Mouse (Mus musculus) kidney, postnatal 14 days (tissue): ENCODE measurements around the gene Vmn1r26.
"Not testable (repeated sequence)": the region's sequence is repeated elsewhere in the genome, so short reads cannot be mapped to it uniquely, and the experiment has no call there.

ENCODE experiments used
- DNase-seq: peaks from one replicate; pipeline ENCODE4 v3.0.0; 2022; ENCODE audit warnings: mixed read lengths

Gene Vmn1r26

DNA sequence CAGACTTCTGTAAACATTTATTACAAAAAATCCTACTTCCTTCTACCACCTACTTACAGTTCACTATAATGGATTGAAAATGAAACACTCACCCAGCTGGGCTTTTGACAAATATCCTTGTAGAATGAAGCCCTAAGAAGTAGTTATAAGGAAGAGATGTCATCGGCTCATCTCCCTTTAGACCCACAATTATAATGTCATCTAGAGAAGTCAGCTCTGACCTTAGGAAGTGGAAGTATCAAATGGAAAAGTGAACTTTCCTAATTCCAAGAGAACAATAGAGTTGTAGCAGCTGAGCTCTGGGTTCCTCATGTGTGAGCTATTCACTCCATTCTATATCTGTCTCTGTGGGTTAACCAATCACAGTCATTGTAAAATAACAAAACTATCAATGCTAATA lies at the start of gene Vmn1r26:
Gene Vmn1r26, minus strand, starts transcription at position 101 of the 400 bp plus-strand sequence.
- DNase-seq = no peak

DNA sequence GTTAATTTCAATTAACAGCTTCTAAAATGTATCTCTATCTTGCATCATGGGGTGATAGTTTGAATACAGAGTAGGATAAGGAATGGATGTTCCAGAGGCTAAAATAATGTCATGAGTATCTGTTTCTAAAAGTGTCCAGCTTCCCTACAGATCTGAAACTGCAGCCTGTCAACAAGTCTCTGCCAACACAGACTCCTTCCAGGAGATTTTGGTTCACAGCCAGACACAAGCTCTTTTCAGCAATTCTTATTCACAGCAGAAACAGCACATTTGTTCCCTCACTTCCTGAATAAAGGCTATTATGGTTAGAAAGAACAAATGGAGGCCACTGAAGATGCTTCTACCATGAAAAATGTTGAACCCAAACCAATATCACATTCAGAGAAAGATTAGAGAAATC lies 29.1 kb upstream of the Vmn1r26 start:
- DNase-seq = no peak

DNA sequence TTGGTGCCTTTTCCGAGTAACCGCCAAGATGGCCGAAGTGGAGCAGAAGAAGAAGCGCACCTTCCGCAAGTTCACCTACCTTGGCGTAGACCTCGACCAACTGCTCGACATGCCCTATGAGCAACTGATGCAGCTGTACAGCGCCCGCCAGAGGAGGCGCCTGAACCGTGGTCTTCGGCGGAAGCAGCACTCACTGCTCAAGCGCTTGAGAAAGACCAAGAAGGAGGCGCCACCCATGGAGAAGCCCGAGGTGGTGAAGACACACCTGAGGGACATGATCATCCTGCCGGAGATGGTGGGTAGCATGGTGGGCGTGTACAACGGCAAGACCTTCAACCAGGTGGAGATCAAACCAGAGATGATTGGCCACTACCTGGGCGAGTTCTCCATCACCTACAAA lies 2.5 kb upstream of the Vmn1r26 start:
- DNase-seq = not testable (repeated sequence)

DNA sequence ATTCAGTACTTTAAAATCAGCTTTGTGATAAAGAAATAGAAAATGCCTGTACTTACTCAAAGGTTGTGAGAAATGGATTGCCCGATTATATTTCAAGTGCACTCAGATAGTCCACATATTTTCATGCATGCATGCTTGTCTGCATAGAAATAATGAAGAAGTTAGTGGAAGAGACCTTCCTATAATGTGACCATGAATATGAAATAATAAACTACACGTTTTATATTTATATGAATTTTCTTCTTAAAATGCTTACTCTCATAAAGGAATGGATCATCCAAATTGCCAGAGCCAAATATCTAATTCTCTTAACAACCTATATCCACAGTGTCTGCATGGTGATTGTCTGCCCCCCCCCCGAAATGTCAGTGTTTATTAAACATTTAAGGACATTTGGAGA lies 34.2 kb downstream of the Vmn1r26 start, which contains the start of gene Vmn1r25:
Gene Vmn1r25, minus strand, starts transcription at position 101 of the 400 bp plus-strand sequence.
- no peak for DNase-seq

DNA sequence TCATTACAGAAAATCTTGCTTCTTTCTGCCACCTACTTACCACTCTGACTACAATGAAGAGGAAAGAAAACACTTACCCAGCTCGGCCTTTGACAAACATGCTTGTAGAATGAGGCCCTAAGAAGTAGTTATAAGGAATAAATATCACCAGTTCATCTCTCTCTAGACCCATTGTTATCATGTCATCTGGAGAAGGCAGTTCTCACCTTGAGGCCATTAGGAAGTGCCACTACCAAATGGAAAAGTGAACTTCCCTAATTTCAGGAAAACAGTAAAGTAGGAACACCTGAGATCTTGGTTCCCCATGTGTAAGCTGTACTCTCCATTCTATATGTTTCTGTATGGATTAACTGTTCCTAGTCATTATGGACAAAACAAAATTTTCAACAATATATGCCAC lies 53.6 kb downstream of the Vmn1r26 start, which contains the start of gene Vmn1r24:
Gene Vmn1r24, minus strand, starts transcription at position 101 of the 400 bp plus-strand sequence.
- not testable (repeated sequence) for DNase-seq
